Mouse (Mus musculus) gastrocnemius, postnatal 14 days (tissue): ENCODE data around the gene Tspan6. TPM values are rescaled to one million over a fixed set of nuclear protein-coding genes. Genes with fewer than 3 reads are reported as not detected.

Source experiments
- total RNA-seq, 2 experiments: library from RNA; stranded (reverse); gene quantifications; 2 replicates each; pipeline ENCODE4 v1.2.3; 2021

The Tspan6 gene
- total RNA-seq, 2 experiments from 2014 or later = 12.3 to 13.0 TPM

Other genes with a start within 250 kb of the Tspan6 start
- 1 to 10 TPM; 6.1 to 8.2 TPM for gene Pcdh19, start 209.4 kb downstream of the Tspan6 start, total RNA-seq
- gene Tnmd, start 47.4 kb downstream of the Tspan6 start, total RNA-seq = 10 to 100 TPM; 87.2 to 89.3 TPM
- gene Srpx2, start 10.0 kb upstream of the Tspan6 start, total RNA-seq = 1 to 10 TPM; 8.4 to 8.7 TPM
- gene Sytl4, start 83.4 kb upstream of the Tspan6 start, total RNA-seq = 1 to 10 TPM in 1 of 2 experiments, under 1 TPM in 1; 0.95 to 1.1 TPM
- gene Cstf2, start 160.8 kb upstream of the Tspan6 start, total RNA-seq = 10 to 100 TPM; 11.3 to 12.6 TPM